Mouse (Mus musculus) layer of hippocampus, adult 18-20 months (tissue): ENCODE results near the gene Pklr. TPM values are rescaled to one million over a fixed set of nuclear protein-coding genes. Genes with fewer than 3 reads are reported as not detected.

Source experiments
- DNase-seq, 2 experiments: peaks; one replicate each; pipeline ENCODE4 v3.0.0; 2022; ENCODE audit warnings: low spot score in 2 of 2
- long read RNA-seq: library from polyadenylated mRNA; stranded (forward); transcript quantifications from one replicate; pipeline ENCODE4 v2.0.0, GENCODE M21; 2021
- total RNA-seq, 2 experiments: library from RNA; stranded (reverse); gene quantifications; 2 replicates each; pipeline ENCODE4 v1.2.3; 2021

Pklr gene
- under 1 TPM in 1 of 2 experiments, not detected in 1; 0.15 TPM for total RNA-seq
- long read RNA-seq = 0 reads

GRCm38 (mm10) chr3:89135958-89136357 is at the start of gene Pklr:
Pklr (plus strand) TSS chr3:89136142.
- DNase-seq = no peak

DNA sequence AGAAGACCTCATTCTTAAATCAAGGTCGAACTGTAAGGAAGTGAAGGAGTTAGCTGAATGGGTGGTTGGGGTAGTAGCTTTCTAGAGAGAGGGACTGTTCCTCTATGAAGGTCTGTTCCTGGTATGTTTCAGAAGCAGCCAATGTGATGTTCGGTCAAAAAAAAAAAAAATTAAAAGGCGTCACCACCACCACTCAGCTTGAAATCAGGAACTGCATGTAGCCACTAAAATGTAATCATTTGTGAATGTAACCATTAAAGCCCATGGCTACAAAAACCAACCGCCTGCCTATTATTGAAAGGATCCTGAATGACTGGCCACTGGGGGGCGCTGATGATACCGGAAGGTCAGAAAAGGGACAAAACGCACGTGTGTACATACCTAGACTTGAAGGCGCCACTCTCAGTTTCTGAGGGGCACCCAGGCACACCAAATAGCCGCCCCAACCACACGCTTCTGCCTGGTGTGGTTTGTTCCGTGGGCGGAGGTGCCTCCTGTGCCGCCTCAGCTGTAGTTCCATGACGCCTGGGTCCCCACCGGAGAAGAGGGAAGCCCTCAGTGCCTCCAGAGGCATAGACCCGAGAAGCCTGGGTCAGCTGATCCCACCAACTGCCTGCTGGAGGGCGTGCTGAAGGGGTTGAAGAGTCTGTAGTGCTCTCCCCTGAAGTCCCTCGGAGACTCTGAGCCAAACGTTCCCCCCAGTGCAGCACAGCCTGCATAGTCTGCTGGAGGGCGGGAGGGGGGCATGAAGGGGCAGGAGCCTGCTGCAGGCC is 48.4 kb upstream of the Pklr start:
- peak in 1 of 2 experiments; percentile 83 for DNase-seq

- DNase-seq = no peak
Measured at GRCm38 (mm10) chr3:89088974-89089373, 47.0 kb upstream of the Pklr start.

- peak; percentile 85 to 93 for DNase-seq
Measured at GRCm38 (mm10) chr3:89089882-89090591, 45.9 kb upstream of the Pklr start.

DNA sequence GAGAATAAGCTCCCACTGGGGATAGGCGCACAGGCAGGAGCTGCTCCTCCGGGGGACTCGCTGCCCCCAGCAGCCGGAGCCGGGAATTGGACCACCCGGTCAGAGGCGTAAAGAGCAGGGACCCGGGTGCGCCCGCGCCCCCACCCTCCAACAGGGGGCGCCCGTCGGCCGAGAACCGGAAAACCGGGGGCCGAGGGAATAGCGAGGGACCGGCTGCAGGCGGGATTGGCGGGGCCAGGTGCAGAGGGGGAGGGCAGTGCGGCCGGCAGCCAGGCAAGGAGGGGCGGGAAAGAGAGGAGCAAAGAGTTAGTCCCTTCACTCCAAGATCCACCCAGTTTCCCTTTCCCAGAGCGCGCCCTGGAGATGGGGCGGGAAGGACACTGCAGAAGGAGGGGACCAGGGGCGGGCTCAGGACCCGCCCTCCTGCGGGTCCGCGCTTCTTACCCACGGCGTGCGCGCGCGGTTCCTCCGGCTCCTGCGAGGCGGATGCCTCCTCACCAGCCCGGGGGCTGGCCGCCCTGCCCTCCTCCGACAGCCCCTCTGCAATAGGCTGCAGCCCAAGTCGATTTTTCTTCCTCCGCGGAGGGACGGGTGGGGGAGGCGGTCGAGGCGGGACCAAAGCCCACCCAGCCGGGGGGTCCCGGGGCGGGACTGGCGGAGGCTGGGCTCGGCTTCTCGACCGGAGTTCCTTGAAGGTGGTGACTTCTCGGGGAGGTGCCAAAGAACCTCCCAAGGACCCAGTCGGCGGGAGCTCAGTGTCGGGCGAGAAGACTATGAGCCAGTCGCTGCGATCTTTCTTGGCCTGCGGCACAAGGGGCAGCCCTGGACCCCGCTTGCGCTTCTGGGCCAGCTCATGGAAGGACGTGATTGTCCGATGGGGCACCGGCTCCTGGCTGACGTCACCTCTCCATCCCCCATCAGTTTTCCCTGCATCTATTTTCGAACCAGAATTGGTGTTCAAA is 45.0 kb upstream of the Pklr start:
- DNase-seq = peak; percentile 81 to 83

GRCm38 (mm10) chr3:89091811-89092508 is 44.0 kb upstream of the Pklr start:
- no peak for DNase-seq

GRCm38 (mm10) chr3:89092509-89093090 is 43.3 kb upstream of the Pklr start:
- DNase-seq = no peak

- DNase-seq = peak; percentile 93 to 96
Measured at GRCm38 (mm10) chr3:89093175-89093574, 42.8 kb upstream of the Pklr start, which contains the start of gene Rusc1. Rusc1 (minus strand) TSS chr3:89093311.

DNA sequence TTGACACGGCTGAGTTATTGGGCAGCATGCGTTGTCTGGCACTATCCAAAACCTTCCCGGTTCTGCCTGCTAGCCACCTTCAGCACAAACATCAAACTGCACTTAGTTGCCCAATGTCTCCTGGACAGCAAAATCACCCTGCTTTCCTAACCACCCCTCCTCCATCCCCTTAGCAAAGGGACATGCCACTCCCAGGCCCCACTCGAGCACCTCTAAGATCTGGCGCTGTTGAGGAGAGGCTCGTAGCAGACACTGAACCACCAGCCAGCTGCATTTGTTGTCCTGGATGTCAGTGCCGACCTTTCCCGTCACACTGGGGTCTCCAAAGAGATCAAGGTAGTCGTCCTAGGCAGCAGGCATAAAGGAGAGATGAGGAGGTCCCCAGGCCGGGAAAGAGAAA is 41.9 kb upstream of the Pklr start:
- DNase-seq = no peak

GRCm38 (mm10) chr3:89100811-89101210 is 35.1 kb upstream of the Pklr start, which contains the start of gene Gm43738:
Gm43738 (minus strand) TSS chr3:89101099.
- no peak for DNase-seq

- DNase-seq = no peak
Measured at GRCm38 (mm10) chr3:89101459-89101811, 34.5 kb upstream of the Pklr start.

GRCm38 (mm10) chr3:89101812-89102494 is 34.0 kb upstream of the Pklr start, which contains the start of gene Fdps:
Fdps (minus strand) TSS chr3:89101959.
- DNase-seq = peak; percentile 97 to 99

GRCm38 (mm10) chr3:89102495-89103290 is 33.2 kb upstream of the Pklr start:
- no peak for DNase-seq

- no peak for DNase-seq
Measured at GRCm38 (mm10) chr3:89103291-89103595, 32.7 kb upstream of the Pklr start.

DNA sequence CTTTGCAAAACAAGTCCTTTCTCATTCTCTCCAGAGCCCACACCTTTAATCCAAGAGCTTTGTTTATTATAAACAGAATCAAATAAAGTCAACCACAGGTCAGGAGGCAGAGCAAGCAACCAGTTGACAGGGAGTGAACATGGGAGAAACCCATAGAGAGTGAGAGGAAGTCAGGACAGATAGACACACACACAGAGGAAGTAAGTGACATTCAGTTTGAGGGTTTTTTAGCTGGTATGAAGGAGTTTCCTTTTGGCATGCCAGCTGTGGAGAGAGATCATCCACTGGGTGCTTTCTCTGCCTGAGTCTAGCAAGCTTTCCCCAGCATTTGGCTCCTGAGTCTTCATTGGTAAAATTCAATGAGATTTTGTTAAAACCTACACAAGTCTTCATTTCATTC is 29.1 kb upstream of the Pklr start:
- no peak for DNase-seq

DNA sequence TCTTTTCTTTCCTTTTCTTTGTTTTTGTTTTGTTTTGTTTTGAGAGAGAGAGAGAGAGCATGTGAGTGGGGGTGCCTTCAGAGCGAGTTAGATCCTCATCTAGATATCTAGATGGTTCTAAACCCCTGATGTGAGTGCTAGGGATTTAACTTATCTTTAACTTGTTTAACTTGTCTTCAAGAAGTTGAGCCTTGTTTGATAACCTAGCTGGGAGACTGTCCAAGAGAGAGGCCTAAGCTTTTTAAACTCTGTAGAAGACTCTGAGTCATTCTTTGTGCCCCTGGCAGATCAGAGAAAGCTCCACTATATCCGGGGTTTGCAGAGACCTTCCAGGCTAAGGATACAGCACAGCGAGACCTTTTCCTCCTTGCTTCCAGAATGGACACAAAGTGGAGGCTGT is 28.4 kb upstream of the Pklr start:
- no peak for DNase-seq

DNA sequence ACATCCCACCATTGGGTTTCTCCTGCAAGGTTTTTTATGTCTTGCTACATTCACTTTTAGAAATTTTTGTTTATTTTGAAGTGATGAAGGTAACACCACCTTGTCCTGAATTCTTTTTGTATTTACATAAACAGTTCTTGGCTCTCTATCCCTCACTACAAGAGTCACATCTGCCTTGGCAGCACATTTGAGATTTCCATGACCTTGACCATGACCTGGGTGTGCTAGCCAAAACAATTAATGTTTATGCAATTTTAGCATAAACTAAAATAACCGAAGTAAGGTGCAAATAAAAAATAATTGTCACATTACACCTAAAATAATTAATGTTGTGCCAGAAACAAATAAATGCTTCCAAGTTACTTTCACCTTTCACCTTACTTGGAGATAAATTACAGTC is 27.8 kb upstream of the Pklr start:
- no peak for DNase-seq

DNA sequence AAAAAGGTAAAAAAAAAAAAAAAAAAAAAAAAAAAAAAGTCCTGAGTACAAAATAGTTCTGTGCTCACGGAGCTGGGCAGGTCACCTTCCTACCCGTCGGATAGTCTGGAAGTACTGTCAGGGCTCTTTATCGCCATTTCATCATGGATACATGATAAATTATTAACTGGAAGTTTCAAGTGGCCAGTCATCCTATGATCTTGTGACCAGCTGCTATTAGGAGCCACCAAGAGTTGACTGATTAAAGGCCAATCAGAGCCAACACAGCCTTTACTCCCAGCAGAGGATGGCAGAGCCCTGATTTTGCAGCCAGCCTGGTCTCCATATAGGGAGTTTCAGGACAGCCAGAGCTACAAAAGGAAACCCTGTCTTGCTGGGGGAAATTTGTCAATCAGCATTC is 22.9 kb upstream of the Pklr start:
- DNase-seq = no peak

GRCm38 (mm10) chr3:89115522-89115921 is 20.4 kb upstream of the Pklr start:
- peak in 1 of 2 experiments; percentile 43 for DNase-seq
